Mouse (Mus musculus): ENCODE measurements around the gene Hoxd4.

- TF ChIP-seq USF1 (IDR thresholded peaks at IDR 0.05; ENCODE audit: low read depth): no peak
- TF ChIP-seq CTCF (IDR thresholded peaks at IDR 0.05; ENCODE audit: control insufficient read depth, insufficient read depth, insufficient read length): no peak
- TF ChIP-seq MAX (IDR thresholded peaks at IDR 0.05): no peak
- TF ChIP-seq CEBPB (IDR thresholded peaks at IDR 0.05; ENCODE audit: low read depth): no peak
- TF ChIP-seq FOSL1 (IDR thresholded peaks at IDR 0.05; ENCODE audit: insufficient read depth, low read length, poor library complexity, severe bottlenecking): no peak
- no peak for TF ChIP-seq MYOG (IDR thresholded peaks at IDR 0.05; ENCODE audit: control insufficient read depth, extremely low read depth, insufficient read length)
- TF ChIP-seq MYOD1 (IDR thresholded peaks at IDR 0.05; ENCODE audit: control insufficient read depth, insufficient read length, low read depth): no peak
These were observed 23.5 kb downstream of the Hoxd4 start for GRCm38 (mm10) chr2:74734996-74735811.

Data from C2C12 (cell line).